Mouse (Mus musculus): ENCODE data around the gene Plac9a. TPM values are rescaled to one million over a fixed set of nuclear protein-coding genes. Genes with fewer than 3 reads are reported as not detected.

Gene Plac9a
- total RNA-seq, 4 experiments from 2014 or later, result not detected

GRCm38 (mm10) chr14:25839791-25840190 lies 63.1 kb downstream of the Plac9a start:
- no peak for DNase-seq (ENCODE audit: low spot score in 2 of 2)

GRCm38 (mm10) chr14:25838411-25838810 lies 64.5 kb downstream of the Plac9a start:
- no peak for DNase-seq (ENCODE audit: low spot score in 2 of 2)

Other genes starting within 250 kb of the Plac9a start
- gene Ppif, start 208.9 kb downstream of the Plac9a start, total RNA-seq (2022), result 10 to 100 TPM; 25.5 to 30.6 (median 27.9) TPM
- 10 to 100 TPM; 60.5 to 69.2 (median 63.8) TPM for gene Zcchc24, start 134.1 kb downstream of the Plac9a start, total RNA-seq (2022)
- gene Anxa11, start 60.9 kb downstream of the Plac9a start, total RNA-seq (2022), result 10 to 100 TPM; 72.8 to 81.2 (median 75.5) TPM
- 10 to 100 TPM in 1 of 4 experiments, 1 to 10 TPM in 3; 5.0 to 12.0 (median 5.8) TPM for gene Tmem254a, start 24.6 kb upstream of the Plac9a start, total RNA-seq (2022)
- not detected for gene Cphx1, start 35.2 kb upstream of the Plac9a start, total RNA-seq (2022)
- 1 to 10 TPM in 2 of 4 experiments, under 1 TPM in 1, not detected in 1; 0.45 to 1.3 (median 1.2) TPM for gene Duxbl1, start 75.5 kb upstream of the Plac9a start, total RNA-seq (2022)
- 1 to 10 TPM; 1.0 to 4.5 (median 2.6) TPM for gene Gm9780, start 139.6 kb upstream of the Plac9a start, total RNA-seq (2022)
- 10 to 100 TPM; 26.6 to 33.5 (median 30.2) TPM for gene Tmem254c, start 164.3 kb upstream of the Plac9a start, total RNA-seq (2022)
- gene Cphx2, start 178.4 kb upstream of the Plac9a start, total RNA-seq (2022), result not detected
- not detected for gene Cphx3, start 179.2 kb upstream of the Plac9a start, total RNA-seq (2022)
- 1 to 10 TPM in 1 of 4 experiments, under 1 TPM in 1, not detected in 2; 0.38 to 1.1 TPM for gene Duxbl2, start 215.2 kb upstream of the Plac9a start, total RNA-seq (2022)

Measured in layer of hippocampus, adult 8-10 months (tissue).